Mouse (Mus musculus): Measurements from ENCODE around the gene Usp2. TPM values are rescaled to one million over a fixed set of nuclear protein-coding genes. Genes with fewer than 3 reads are reported as not detected.

Usp2 gene
- polyA plus RNA-seq, 1 experiment: 597 TPM

DNA sequence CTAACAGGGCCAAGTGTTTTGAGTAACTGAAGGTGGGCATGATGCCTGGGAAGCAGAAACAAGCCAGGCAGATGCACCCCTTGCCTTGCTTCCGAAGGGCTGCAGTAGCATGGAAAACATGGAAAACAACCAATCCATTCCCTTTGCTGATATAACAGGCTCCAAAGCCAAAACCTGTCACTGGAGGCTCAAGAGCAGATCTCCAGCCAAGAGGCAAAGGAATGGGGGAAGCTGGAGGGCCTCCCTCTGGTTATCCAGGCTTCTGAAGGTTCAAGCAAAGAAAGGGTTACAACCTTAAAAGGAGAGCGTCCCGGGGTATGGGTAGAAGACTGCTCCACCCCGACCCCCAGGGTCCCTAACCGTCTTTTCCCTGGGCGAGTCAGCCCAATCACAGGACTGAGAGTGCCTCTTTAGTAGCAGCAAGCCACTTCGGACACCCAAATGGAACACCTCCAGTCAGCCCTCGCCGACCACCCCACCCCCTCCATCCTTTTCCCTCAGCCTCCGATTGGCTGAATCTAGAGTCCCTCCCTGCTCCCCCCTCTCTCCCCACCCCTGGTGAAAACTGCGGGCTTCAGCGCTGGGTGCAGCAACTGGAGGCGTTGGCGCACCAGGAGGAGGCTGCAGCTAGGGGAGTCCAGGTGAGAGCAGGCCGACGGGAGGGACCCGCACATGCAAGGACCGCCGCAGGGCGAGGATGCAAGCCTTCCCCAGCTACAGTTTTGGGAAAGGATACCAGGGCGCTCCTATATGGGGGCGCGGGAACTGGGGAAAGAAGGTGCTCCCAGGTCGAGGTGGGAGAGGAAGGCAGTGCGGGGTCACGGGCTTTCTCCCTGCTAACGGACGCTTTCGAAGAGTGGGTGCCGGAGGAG, 23.7 kb upstream of the Usp2 start, which contains the start of gene Thy1:
Gene Thy1 (plus strand): TSS at position 549 of the 872 bp plus-strand sequence.
- no peaks in the 10 kb centered on the region for H3K27me3 ChIP-seq (ENCODE audit: control insufficient read depth, insufficient read depth, low read length)

GRCm38 (mm10) chr9:44043708-44044425, 23.0 kb upstream of the Usp2 start:
- TF ChIP-seq CTCF (IDR thresholded peaks at IDR 0.05; ENCODE audit: control insufficient read depth, insufficient read depth, insufficient replicate concordance, low read depth, low read length) (no peak), POLR2A (IDR thresholded peaks at IDR 0.05; ENCODE audit: control insufficient read depth, low read depth, low read length) (no peak)
- Histone ChIP-seq H3K36me3 (ENCODE audit: control insufficient read depth, insufficient read depth, low read length) (no peaks in the 10 kb centered on the region), H3K27me3 (ENCODE audit: control insufficient read depth, insufficient read depth, low read length) (no peaks in the 10 kb centered on the region)

More for the DNA sequence above, 23.7 kb upstream of the Usp2 start, which contains the start of gene Thy1:
- H3K36me3 ChIP-seq (ENCODE audit: control insufficient read depth, insufficient read depth, low read length): no peaks in the 10 kb centered on the region
- no peak within 1 kb of the TSS for H3K27ac ChIP-seq (ENCODE audit: control insufficient read depth, insufficient read depth, low read depth, low read length)
- TF ChIP-seq CTCF (IDR thresholded peaks at IDR 0.05; ENCODE audit: control insufficient read depth, insufficient read depth, insufficient replicate concordance, low read depth, low read length) (no peak), POLR2A (IDR thresholded peaks at IDR 0.05; ENCODE audit: control insufficient read depth, low read depth, low read length) (no peak)
- H3K4me1 ChIP-seq (ENCODE audit: control insufficient read depth, insufficient read depth, low read length): peaks cover 8% of the 10 kb centered on the region
- peak within 1 kb of the TSS; percentile 1 for H3K4me3 ChIP-seq (ENCODE audit: control insufficient read depth, low read depth, low read length)

DNA sequence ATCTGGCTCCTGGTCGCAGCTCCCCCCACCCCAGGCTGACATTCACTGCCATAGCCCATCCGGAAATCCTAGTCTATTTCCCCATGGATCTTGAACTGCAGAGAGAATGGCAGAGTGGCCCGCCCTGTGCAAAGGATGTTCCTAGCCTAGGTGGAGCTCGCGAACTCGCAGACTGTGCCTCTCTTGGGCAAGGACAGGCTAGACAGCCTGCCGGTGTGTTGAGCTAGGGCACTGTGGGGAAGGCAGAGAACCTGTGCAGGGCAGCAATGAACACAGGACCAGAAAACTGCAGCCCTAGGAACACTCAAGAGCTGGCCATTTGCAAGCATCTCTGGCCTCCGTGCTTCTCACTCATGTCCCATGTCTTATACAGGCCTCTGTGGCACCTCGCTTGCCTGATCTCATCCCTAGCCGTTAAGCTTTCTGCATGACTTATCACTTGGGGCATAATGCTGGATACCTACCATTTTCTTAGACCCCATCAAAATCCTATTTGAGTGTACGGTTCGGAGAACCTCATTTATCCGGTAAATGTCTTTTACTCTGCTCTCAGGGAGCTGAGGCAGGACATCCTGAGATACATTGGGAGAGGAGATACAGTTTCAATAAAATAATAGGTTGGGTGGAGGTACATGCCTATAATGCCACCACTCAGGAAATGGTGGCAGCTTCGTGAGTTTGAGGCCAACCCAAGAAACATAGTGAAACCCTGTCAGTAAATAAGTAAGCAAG, 22.2 kb upstream of the Usp2 start:
- Histone ChIP-seq H3K27me3 (ENCODE audit: control insufficient read depth, insufficient read depth, low read length) (no peaks in the 10 kb centered on the region), H3K27ac (ENCODE audit: control insufficient read depth, insufficient read depth, low read depth, low read length) (no peak overlapping the region), H3K36me3 (ENCODE audit: control insufficient read depth, insufficient read depth, low read length) (no peaks in the 10 kb centered on the region), H3K4me1 (ENCODE audit: control insufficient read depth, insufficient read depth, low read length) (peaks cover 8% of the 10 kb centered on the region), H3K4me3 (ENCODE audit: control insufficient read depth, low read depth, low read length) (no peak overlapping the region)
- no peak for TF ChIP-seq POLR2A (IDR thresholded peaks at IDR 0.05; ENCODE audit: control insufficient read depth, low read depth, low read length)
- TF ChIP-seq CTCF (IDR thresholded peaks at IDR 0.05; ENCODE audit: control insufficient read depth, insufficient read depth, insufficient replicate concordance, low read depth, low read length): no peak

More at GRCm38 (mm10) chr9:44043708-44044425, 23.0 kb upstream of the Usp2 start:
- H3K27ac ChIP-seq (ENCODE audit: control insufficient read depth, insufficient read depth, low read depth, low read length): no peak overlapping the region
- peaks cover 8% of the 10 kb centered on the region for H3K4me1 ChIP-seq (ENCODE audit: control insufficient read depth, insufficient read depth, low read length)
- H3K4me3 ChIP-seq (ENCODE audit: control insufficient read depth, low read depth, low read length): peak overlapping the region; percentile 1; the same call in 1 of the 2 replicates

GRCm38 (mm10) chr9:44045158-44045883, 21.5 kb upstream of the Usp2 start:
- H3K4me3 ChIP-seq (ENCODE audit: control insufficient read depth, low read depth, low read length): no peak overlapping the region
- peaks cover 8% of the 10 kb centered on the region for H3K4me1 ChIP-seq (ENCODE audit: control insufficient read depth, insufficient read depth, low read length)
- H3K27ac ChIP-seq (ENCODE audit: control insufficient read depth, insufficient read depth, low read depth, low read length): no peak overlapping the region
- H3K36me3 ChIP-seq (ENCODE audit: control insufficient read depth, insufficient read depth, low read length): no peaks in the 10 kb centered on the region
- TF ChIP-seq CTCF (IDR thresholded peaks at IDR 0.05; ENCODE audit: control insufficient read depth, insufficient read depth, insufficient replicate concordance, low read depth, low read length) (no peak), POLR2A (IDR thresholded peaks at IDR 0.05; ENCODE audit: control insufficient read depth, low read depth, low read length) (no peak)
- H3K27me3 ChIP-seq (ENCODE audit: control insufficient read depth, insufficient read depth, low read length): no peaks in the 10 kb centered on the region

DNA sequence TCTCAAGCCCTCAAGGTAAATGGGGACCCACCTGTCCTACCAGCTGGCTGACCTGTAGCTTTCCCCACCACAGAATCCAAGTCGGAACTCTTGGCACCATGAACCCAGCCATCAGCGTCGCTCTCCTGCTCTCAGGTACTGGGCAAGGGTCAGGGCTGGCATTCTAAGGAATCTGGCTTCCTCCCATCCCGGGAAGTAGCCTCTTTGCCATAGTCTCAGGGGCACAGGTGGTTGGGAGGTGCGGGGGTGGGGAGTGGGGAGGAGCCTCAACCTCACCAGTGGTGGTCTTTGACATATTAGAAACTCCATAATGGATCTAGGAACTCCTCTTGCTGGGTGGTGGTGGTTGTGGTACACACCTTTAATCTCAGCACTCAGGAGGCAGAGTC, 20.9 kb upstream of the Usp2 start:
- Histone ChIP-seq H3K27me3 (ENCODE audit: control insufficient read depth, insufficient read depth, low read length) (no peaks in the 10 kb centered on the region), H3K36me3 (ENCODE audit: control insufficient read depth, insufficient read depth, low read length) (no peaks in the 10 kb centered on the region), H3K4me3 (ENCODE audit: control insufficient read depth, low read depth, low read length) (no peak overlapping the region), H3K4me1 (ENCODE audit: control insufficient read depth, insufficient read depth, low read length) (peaks cover 8% of the 10 kb centered on the region), H3K27ac (ENCODE audit: control insufficient read depth, insufficient read depth, low read depth, low read length) (no peak overlapping the region)
- TF ChIP-seq POLR2A (IDR thresholded peaks at IDR 0.05; ENCODE audit: control insufficient read depth, low read depth, low read length) (no peak), CTCF (IDR thresholded peaks at IDR 0.05; ENCODE audit: control insufficient read depth, insufficient read depth, insufficient replicate concordance, low read depth, low read length) (no peak)

GRCm38 (mm10) chr9:44046426-44046825, 20.4 kb upstream of the Usp2 start:
- no peak overlapping the region for H3K4me3 ChIP-seq (ENCODE audit: control insufficient read depth, low read depth, low read length)
- no peaks in the 10 kb centered on the region for H3K27me3 ChIP-seq (ENCODE audit: control insufficient read depth, insufficient read depth, low read length)
- H3K4me1 ChIP-seq (ENCODE audit: control insufficient read depth, insufficient read depth, low read length): peaks cover 8% of the 10 kb centered on the region
- H3K27ac ChIP-seq (ENCODE audit: control insufficient read depth, insufficient read depth, low read depth, low read length): no peak overlapping the region
- H3K36me3 ChIP-seq (ENCODE audit: control insufficient read depth, insufficient read depth, low read length): no peaks in the 10 kb centered on the region
- TF ChIP-seq POLR2A (IDR thresholded peaks at IDR 0.05; ENCODE audit: control insufficient read depth, low read depth, low read length) (no peak), CTCF (IDR thresholded peaks at IDR 0.05; ENCODE audit: control insufficient read depth, insufficient read depth, insufficient replicate concordance, low read depth, low read length) (no peak)
